Mouse (Mus musculus) MEL (cell line): ENCODE data around the gene Cfap157. TPM values are rescaled to one million over a fixed set of nuclear protein-coding genes. Genes with fewer than 3 reads are reported as not detected.

Experiments used
- DNase-seq: peaks from one replicate; pipeline ENCODE4 v3.0.0; 2011; ENCODE audit warnings: low read depth, low spot score
- H3K27ac ChIP-seq: 2 replicates; pipeline ENCODE4 v1.5.1; 2012; ENCODE audit warnings: low read depth, mild to moderate bottlenecking, control low read depth, low read length, moderate library complexity; ENCODE audit not compliant: control insufficient read depth
- H3K27me3 ChIP-seq, 2 experiments: fragments of 150-350 bp in 1 of 2; sonication (generic) in 1 of 2; 2 replicates each; pipeline ENCODE4 v1.6.1; 2012; ENCODE audit warnings: low read length in 2 of 2, mild to moderate bottlenecking in 2 of 2, improper control_type of control experiment in 1 of 2, moderate library complexity in 1 of 2; ENCODE audit not compliant: insufficient read depth in 2 of 2, control insufficient read depth in 1 of 2
- H3K36me3 ChIP-seq, 2 experiments: 2 replicates each; pipeline ENCODE4 v1.6.1; 2012 to 2014; ENCODE audit warnings: low read length in 2 of 2, improper control_type of control experiment in 1 of 2, inconsistent platforms in 1 of 2, mild to moderate bottlenecking in 1 of 2; ENCODE audit not compliant: insufficient read depth in 2 of 2, control insufficient read depth in 1 of 2
- H3K4me1 ChIP-seq, 2 experiments: fragments of 150-350 bp in 1 of 2; sonication (generic) in 1 of 2; 2 replicates each; pipeline ENCODE4 v1.6.1; 2012; ENCODE audit warnings: low read length in 2 of 2, improper control_type of control experiment in 1 of 2, mild to moderate bottlenecking in 1 of 2; ENCODE audit not compliant: insufficient read depth in 2 of 2, control insufficient read depth in 1 of 2
- H3K4me3 ChIP-seq, 2 experiments: fragments of 150-350 bp in 1 of 2; sonication (generic) in 1 of 2; 2 replicates each; pipeline ENCODE4 v1.5.1; 2012; ENCODE audit warnings: low read depth in 2 of 2, low read length in 2 of 2, mild to moderate bottlenecking in 2 of 2, moderate library complexity in 2 of 2, control low read depth in 1 of 2, improper control_type of control experiment in 1 of 2; ENCODE audit not compliant: control insufficient read depth in 1 of 2, insufficient read depth in 1 of 2
- H3K79me2 ChIP-seq: 2 replicates; pipeline ENCODE4 v1.6.1; 2012; ENCODE audit warnings: mild to moderate bottlenecking, low read length, moderate library complexity; ENCODE audit not compliant: control insufficient read depth, poor library complexity, insufficient read depth
- H3K9ac ChIP-seq: 2 replicates; pipeline ENCODE4 v1.6.1; 2012; ENCODE audit warnings: low read depth, mild to moderate bottlenecking, control low read depth, low read length, moderate library complexity; ENCODE audit not compliant: control insufficient read depth, poor library complexity, severe bottlenecking
- H3K9me3 ChIP-seq: fragments of 150-350 bp; sonication (generic); replicated peaks from 2 replicates; pipeline ENCODE4 v1.6.1; 2012; ENCODE audit warnings: mild to moderate bottlenecking, low read length, improper control_type of control experiment, moderate library complexity; ENCODE audit not compliant: insufficient read depth
- CHD1 ChIP-seq: IDR thresholded peaks from 2 replicates; pipeline ENCODE4 v1.6.1; 2012; ENCODE audit warnings: low read depth, mild to moderate bottlenecking, inconsistent platforms, low read length, improper control_type of control experiment
- CHD2 ChIP-seq: IDR thresholded peaks from 2 replicates; pipeline ENCODE4 v1.6.1; 2011; ENCODE audit warnings: low read length, improper control_type of control experiment
- CTCF ChIP-seq, 3 experiments: IDR thresholded peaks in 2 of 3; conservative IDR thresholded peaks in 1 of 3; 2 replicates each; pipeline ENCODE4 v1.5.1; 2011 to 2012; ENCODE audit warnings: low read length in 3 of 3, low read depth in 2 of 3, mild to moderate bottlenecking in 2 of 3, improper control_type of control experiment in 1 of 3, inconsistent platforms in 1 of 3, mixed read lengths in 1 of 3, moderate library complexity in 1 of 3; ENCODE audit not compliant: control insufficient read depth in 1 of 3, insufficient read depth in 1 of 3, poor library complexity in 1 of 3, severe bottlenecking in 1 of 3
- ELF1 ChIP-seq: IDR thresholded peaks from 2 replicates; pipeline ENCODE4 v1.6.1; 2014; ENCODE audit warnings: low read depth, mild to moderate bottlenecking, inconsistent platforms, low read length, improper control_type of control experiment, moderate library complexity
- EP300 ChIP-seq, 2 experiments: IDR thresholded peaks; 2 replicates each; pipeline ENCODE4 v1.6.1; 2011; ENCODE audit warnings: improper control_type of control experiment in 2 of 2, low read length in 2 of 2, low read depth in 1 of 2, mild to moderate bottlenecking in 1 of 2
- GATA1 ChIP-seq: IDR thresholded peaks from 2 replicates; pipeline ENCODE4 v1.6.1; 2011; ENCODE audit warnings: low read depth, low read length, improper control_type of control experiment
- KAT2A ChIP-seq: conservative IDR thresholded peaks from 2 replicates; pipeline ENCODE4 v1.6.1; 2012; ENCODE audit warnings: low read depth, low read length, improper control_type of control experiment, inconsistent platforms
- MAZ ChIP-seq: IDR thresholded peaks from 2 replicates; pipeline ENCODE4 v1.6.1; 2012; ENCODE audit warnings: low read depth, mild to moderate bottlenecking, inconsistent platforms, low read length, improper control_type of control experiment
- MEF2A ChIP-seq: IDR thresholded peaks from 2 replicates; pipeline ENCODE4 v1.6.1; 2014; ENCODE audit warnings: low read depth, mild to moderate bottlenecking, inconsistent platforms, low read length, improper control_type of control experiment; ENCODE audit not compliant: poor library complexity, insufficient replicate concordance, severe bottlenecking; ENCODE audit errors: extremely low read depth
- MXI1 ChIP-seq: IDR thresholded peaks from 2 replicates; pipeline ENCODE4 v1.6.1; 2011; ENCODE audit warnings: mild to moderate bottlenecking, low read depth, low read length, improper control_type of control experiment
- MYC ChIP-seq: IDR thresholded peaks from 2 replicates; pipeline ENCODE4 v1.6.1; 2011; ENCODE audit warnings: low read depth, mild to moderate bottlenecking, low read length, improper control_type of control experiment, moderate library complexity
- POLR2AphosphoS5 ChIP-seq: IDR thresholded peaks from 2 replicates; pipeline ENCODE4 v1.6.1; 2012; ENCODE audit warnings: low read depth, borderline replicate concordance, mild to moderate bottlenecking, inconsistent platforms, low read length, moderate library complexity, mixed read lengths
- RAD21 ChIP-seq: IDR thresholded peaks from 2 replicates; pipeline ENCODE4 v1.6.1; 2011; ENCODE audit warnings: mild to moderate bottlenecking, low read depth, low read length, improper control_type of control experiment
- SMC3 ChIP-seq: IDR thresholded peaks from 2 replicates; pipeline ENCODE4 v1.6.1; 2011; ENCODE audit warnings: low read depth, low read length, improper control_type of control experiment
- TCF12 ChIP-seq: IDR thresholded peaks from 2 replicates; pipeline ENCODE4 v1.6.1; 2014; ENCODE audit warnings: low read depth, mild to moderate bottlenecking, inconsistent platforms, low read length, improper control_type of control experiment, moderate library complexity
- USF1 ChIP-seq: IDR thresholded peaks from 2 replicates; pipeline ENCODE4 v1.6.1; 2014; ENCODE audit warnings: low read depth, mild to moderate bottlenecking, inconsistent platforms, low read length, improper control_type of control experiment, moderate library complexity
- USF2 ChIP-seq, 2 experiments: IDR thresholded peaks; 2 replicates each; pipeline ENCODE4 v1.6.1; 2011 to 2012; ENCODE audit warnings: improper control_type of control experiment in 2 of 2, low read length in 2 of 2, borderline replicate concordance in 1 of 2, inconsistent platforms in 1 of 2, low read depth in 1 of 2, mild to moderate bottlenecking in 1 of 2; ENCODE audit not compliant: insufficient read depth in 1 of 2
- ZC3H11A ChIP-seq: IDR thresholded peaks from 2 replicates; pipeline ENCODE4 v1.6.1; 2012; ENCODE audit warnings: low read depth, mild to moderate bottlenecking, inconsistent platforms, low read length, improper control_type of control experiment
- polyA plus RNA-seq, 2 experiments: library from polyadenylated mRNA; stranded (reverse) in 1 of 2; unstranded in 1 of 2; fragments of >175 nt in 1 of 2; fragments of >200 nt in 1 of 2; gene quantifications; 2 replicates each; pipeline versions ENCODE4 v1.2.1 to v1.2.4; 2012; ENCODE audit warnings: low replicate concordance in 2 of 2, low read depth in 1 of 2; ENCODE audit not compliant: insufficient read length in 2 of 2, insufficient read depth in 1 of 2, missing spikeins in 1 of 2
- total RNA-seq: library from RNA; depleted of rRNA; stranded (reverse); fragments of 300-350 nt; gene quantifications from 2 replicates; pipeline ENCODE4 v1.2.3, GENCODE M21; 2012

Cfap157 gene
- total and polyA plus RNA-seq, 3 experiments = 0.12 to 2.3 TPM; not detected in 1

DNA sequence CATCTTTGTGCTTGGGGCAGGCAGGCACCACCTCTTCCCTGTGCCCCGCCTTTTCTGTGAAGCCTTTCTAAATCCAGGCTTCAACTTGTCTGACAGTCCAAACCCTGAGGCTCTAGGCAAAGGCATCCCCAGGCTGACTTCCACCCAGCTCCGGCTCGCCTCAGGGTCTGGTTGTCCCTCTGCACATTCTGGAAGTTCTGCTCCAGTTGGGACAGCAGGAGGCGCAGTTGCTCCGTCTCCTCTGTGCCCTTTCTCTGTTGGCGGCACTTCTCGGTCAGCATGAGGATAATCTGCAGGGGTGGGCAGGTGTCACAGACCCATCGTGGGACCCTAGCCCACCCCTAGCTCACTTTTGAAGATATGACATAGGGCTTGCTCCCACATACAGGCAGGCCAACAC lies 5.1 kb downstream of the Cfap157 start:
- Histone ChIP-seq H3K36me3 (no peaks in the 10 kb centered on the region), H3K9me3 (no peaks in the 10 kb centered on the region), H3K9ac (no peak overlapping the region), H3K4me1 (peaks cover 0 to 5% of the 10 kb centered on the region in 2 experiments; a peak in 2 of 4 replicates), H3K27me3 (no peaks in the 10 kb centered on the region), H3K27ac (no peak overlapping the region), H3K79me2 (no peaks in the 10 kb centered on the region; the same call in 1 of the 2 replicates), H3K4me3 (no peak overlapping the region)
- peak; percentile 28 for DNase-seq
- peak; percentile 50 for TF ChIP-seq SMC3
- peak; percentile 13 to 59 (median 59); a peak in 5 of 6 replicates for TF ChIP-seq CTCF (IDR thresholded peaks at IDR 0.05 in 2 of 3, conservative IDR thresholded peaks at IDR 0.05 in 1 of 3; ENCODE audit: control insufficient read depth in 1 of 3, insufficient read depth in 1 of 3, low read depth in 2 of 3, low read length in 3 of 3, poor library complexity in 1 of 3, severe bottlenecking in 1 of 3)
- TF ChIP-seq ELF1 = no peak
- no peak for TF ChIP-seq USF1
- peak; percentile 33 for TF ChIP-seq ZC3H11A
- no peak for TF ChIP-seq GATA1
- TF ChIP-seq RAD21 = peak; percentile 33
- TF ChIP-seq MAZ = no peak

DNA sequence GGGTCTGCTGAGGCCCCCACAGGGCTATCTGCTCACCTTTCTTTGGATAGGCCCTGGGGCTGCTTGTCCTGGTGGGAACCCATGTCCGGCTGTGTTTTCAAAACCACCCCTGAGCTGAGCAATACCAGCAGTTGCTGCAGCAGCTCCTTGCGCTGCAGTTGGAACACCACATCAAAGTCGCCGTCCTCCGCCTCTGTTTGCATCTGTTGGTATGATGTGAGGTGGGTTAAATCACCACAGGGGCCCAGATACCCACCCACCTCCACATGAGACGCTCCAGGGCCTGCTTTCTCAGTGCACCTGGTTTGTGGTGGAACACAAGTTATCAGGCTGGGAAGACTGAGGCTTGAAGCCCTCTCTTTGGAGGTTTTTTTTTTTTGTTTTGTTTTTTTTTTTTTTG lies 6.1 kb downstream of the Cfap157 start:
- Histone ChIP-seq H3K79me2 (no peaks in the 10 kb centered on the region; the same call in 1 of the 2 replicates), H3K27me3 (no peaks in the 10 kb centered on the region), H3K9ac (no peak overlapping the region), H3K4me1 (peaks cover 0 to 5% of the 10 kb centered on the region in 2 experiments; a peak in 2 of 4 replicates), H3K36me3 (no peaks in the 10 kb centered on the region), H3K9me3 (no peaks in the 10 kb centered on the region), H3K4me3 (no peak overlapping the region), H3K27ac (no peak overlapping the region)
- no peak for DNase-seq
- TF ChIP-seq CHD1 (no peak), USF2 (IDR thresholded peaks at IDR 0.05; ENCODE audit: borderline replicate concordance in 1 of 2, insufficient read depth in 1 of 2, low read depth in 1 of 2, low read length in 2 of 2) (no peak), EP300 (IDR thresholded peaks at IDR 0.05; ENCODE audit: low read depth in 1 of 2, low read length in 2 of 2) (no peak), ELF1 (no peak), KAT2A (no peak), POLR2AphosphoS5 (no peak), MYC (no peak), MEF2A (no peak), RAD21 (no peak), CHD2 (no peak), MXI1 (no peak), TCF12 (no peak)
